Mouse (Mus musculus) limb, embryonic 13.5 days (tissue): ENCODE data around the gene Slc9a1. TPM values are rescaled to one million over a fixed set of nuclear protein-coding genes. Genes with fewer than 3 reads are reported as not detected.

ENCODE experiments used
- ATAC-seq: fragments of 200-750 bp; cut with Nextera tagmentation; 2 replicates; pipeline ENCODE4 v1.8.0; 2017; ENCODE audit warnings: low read depth, moderate number of reproducible peaks, moderate TSS enrichment; ENCODE audit not compliant: low FRiP score
- H3K27ac ChIP-seq: fragments of 300-500 bp; sonication (generic); 2 replicates; pipeline ENCODE4 v1.5.1; 2015; ENCODE audit warnings: inconsistent platforms, mild to moderate bottlenecking, moderate library complexity
- H3K27me3 ChIP-seq: fragments of 300-500 bp; sonication (generic); 2 replicates; pipeline ENCODE4 v1.6.1; 2015; ENCODE audit warnings: mild to moderate bottlenecking, inconsistent platforms
- H3K36me3 ChIP-seq: fragments of 300-500 bp; sonication (generic); 2 replicates; pipeline ENCODE4 v1.6.1; 2015; ENCODE audit warnings: inconsistent platforms, mild to moderate bottlenecking, moderate library complexity
- H3K4me1 ChIP-seq: fragments of 300-500 bp; sonication (generic); 2 replicates; pipeline ENCODE4 v1.6.1; 2015; ENCODE audit warnings: inconsistent platforms
- H3K4me2 ChIP-seq: fragments of 300-500 bp; sonication (generic); replicated peaks from 2 replicates; pipeline ENCODE4 v1.6.1; 2015; ENCODE audit warnings: inconsistent platforms, mild to moderate bottlenecking, moderate library complexity
- H3K4me3 ChIP-seq: fragments of 300-500 bp; sonication (generic); 2 replicates; pipeline ENCODE4 v1.5.1; 2015; ENCODE audit warnings: moderate library complexity, mild to moderate bottlenecking, inconsistent platforms
- H3K9ac ChIP-seq: fragments of 300-500 bp; sonication (generic); 2 replicates; pipeline ENCODE4 v1.6.1; 2015; ENCODE audit warnings: mild to moderate bottlenecking, inconsistent platforms
- H3K9me3 ChIP-seq: fragments of 300-500 bp; sonication (generic); 2 replicates; pipeline ENCODE4 v1.6.1; 2016; ENCODE audit warnings: inconsistent platforms
- WGBS: fragments of 180-500 bp; shearing (Covaris S2); methylation state at CpG from one replicate; pipeline ENCODE4 v1.1.7; 2015; 5-methylcytosine and 5-hydroxymethylcytosine counted together
- polyA plus RNA-seq: library from polyadenylated mRNA; unstranded; fragments of >200 nt; fragmentation: Nextera tagmentation; extraction: Ambion mirVana; gene quantifications from 2 replicates; pipeline ENCODE4 v1.2.1, GENCODE M21; 2015

Gene Slc9a1
- polyA plus RNA-seq, 1 experiment from 2014 or later: 8.8 TPM

DNA sequence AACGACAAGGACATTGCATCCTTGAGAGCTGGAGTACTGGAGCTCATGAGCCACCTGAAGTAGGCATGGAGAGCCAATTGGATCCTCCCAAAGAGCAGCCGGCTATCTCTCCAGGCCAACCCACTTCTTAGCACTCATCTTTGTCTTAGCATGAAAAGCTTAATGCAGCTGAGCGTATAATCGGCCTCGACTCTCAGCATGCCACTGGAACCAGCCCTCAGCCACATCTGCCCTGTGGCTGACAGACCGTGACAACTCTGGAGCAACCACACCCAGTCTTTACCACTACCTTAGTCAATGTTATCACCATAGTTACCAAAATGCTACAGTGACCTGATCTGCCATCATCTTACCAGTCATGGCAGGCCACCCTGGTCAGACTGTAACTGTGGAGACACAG lies 62.0 kb downstream of the Slc9a1 start:
- Histone ChIP-seq H3K9ac (no peak overlapping the region), H3K27me3 (no peaks in the 10 kb centered on the region), H3K27ac (no peak overlapping the region), H3K9me3 (no peaks in the 10 kb centered on the region), H3K4me2 (no peak overlapping the region), H3K4me3 (no peak overlapping the region), H3K36me3 (no peaks in the 10 kb centered on the region), H3K4me1 (peaks cover 9% of the 10 kb centered on the region; the same call in 1 of the 2 replicates)
- ATAC-seq: no peak
- WGBS: 89% methylated on average over 6 of the region's 6 CpGs

DNA sequence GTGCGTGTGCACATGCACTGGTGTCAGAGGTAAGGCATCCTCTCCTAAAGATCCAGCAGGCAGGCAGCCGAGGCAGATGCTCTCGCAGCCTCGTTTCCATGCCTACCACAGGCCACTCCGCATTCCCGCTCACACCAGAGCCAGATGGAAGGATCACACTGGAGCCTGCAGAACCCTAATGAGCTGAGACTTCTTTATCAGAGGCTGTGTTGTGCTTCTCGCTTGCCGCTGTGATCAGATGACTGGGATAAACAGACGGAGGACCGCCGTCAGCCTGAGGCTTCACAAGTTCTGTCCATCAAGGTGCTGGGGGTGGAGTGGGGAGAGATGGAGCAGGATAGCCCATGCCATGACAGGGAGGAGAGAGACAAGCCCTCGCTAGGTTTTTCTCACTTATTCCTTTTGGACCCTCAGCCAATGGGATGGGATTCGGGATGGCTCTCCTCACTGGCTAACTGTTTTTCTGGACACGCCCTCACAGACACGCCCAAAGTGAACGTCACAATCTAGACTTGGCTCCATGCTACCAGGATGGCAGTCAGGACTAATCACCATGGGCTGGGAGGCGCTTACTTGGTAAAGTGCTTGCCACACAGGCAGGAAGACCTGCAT lies 63.2 kb downstream of the Slc9a1 start:
- Histone ChIP-seq H3K4me2 (peak overlapping the region; percentile 27; the same call in 1 of the 2 replicates), H3K9me3 (no peaks in the 10 kb centered on the region), H3K4me1 (peaks cover 1% of the 10 kb centered on the region; the same call in 1 of the 2 replicates), H3K9ac (no peak overlapping the region), H3K27me3 (no peaks in the 10 kb centered on the region), H3K36me3 (no peaks in the 10 kb centered on the region), H3K4me3 (no peak overlapping the region), H3K27ac (no peak overlapping the region)
- no peak for ATAC-seq
- 17% methylated on average over 17 of the region's 17 CpGs for WGBS

DNA sequence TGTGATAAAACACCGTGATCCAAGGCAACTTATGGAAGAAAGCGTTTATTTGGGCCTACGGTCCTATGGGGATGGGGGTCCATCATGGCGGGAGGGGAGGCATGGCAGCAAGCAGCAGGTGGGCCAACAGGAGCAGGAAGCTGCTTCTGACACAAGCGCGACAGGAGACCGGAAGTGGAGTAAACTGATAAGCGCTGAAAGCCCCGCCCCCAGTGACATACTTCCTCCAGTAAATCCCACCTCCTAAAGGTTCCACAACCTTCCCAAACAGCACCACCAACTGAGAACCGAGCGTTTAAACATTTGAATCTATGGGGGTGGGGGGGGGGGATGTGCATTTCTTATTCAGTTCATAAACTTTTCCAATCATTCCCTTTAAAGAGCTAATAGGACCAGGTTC lies 66.4 kb downstream of the Slc9a1 start:
- Histone ChIP-seq H3K27ac (no peak overlapping the region), H3K4me1 (peaks cover 26% of the 10 kb centered on the region), H3K27me3 (no peaks in the 10 kb centered on the region), H3K9me3 (no peaks in the 10 kb centered on the region), H3K9ac (no peak overlapping the region), H3K4me2 (no peak overlapping the region), H3K4me3 (no peak overlapping the region), H3K36me3 (no peaks in the 10 kb centered on the region)
- ATAC-seq: no peak
- 95% methylated on average over 11 of the region's 11 CpGs for WGBS

DNA sequence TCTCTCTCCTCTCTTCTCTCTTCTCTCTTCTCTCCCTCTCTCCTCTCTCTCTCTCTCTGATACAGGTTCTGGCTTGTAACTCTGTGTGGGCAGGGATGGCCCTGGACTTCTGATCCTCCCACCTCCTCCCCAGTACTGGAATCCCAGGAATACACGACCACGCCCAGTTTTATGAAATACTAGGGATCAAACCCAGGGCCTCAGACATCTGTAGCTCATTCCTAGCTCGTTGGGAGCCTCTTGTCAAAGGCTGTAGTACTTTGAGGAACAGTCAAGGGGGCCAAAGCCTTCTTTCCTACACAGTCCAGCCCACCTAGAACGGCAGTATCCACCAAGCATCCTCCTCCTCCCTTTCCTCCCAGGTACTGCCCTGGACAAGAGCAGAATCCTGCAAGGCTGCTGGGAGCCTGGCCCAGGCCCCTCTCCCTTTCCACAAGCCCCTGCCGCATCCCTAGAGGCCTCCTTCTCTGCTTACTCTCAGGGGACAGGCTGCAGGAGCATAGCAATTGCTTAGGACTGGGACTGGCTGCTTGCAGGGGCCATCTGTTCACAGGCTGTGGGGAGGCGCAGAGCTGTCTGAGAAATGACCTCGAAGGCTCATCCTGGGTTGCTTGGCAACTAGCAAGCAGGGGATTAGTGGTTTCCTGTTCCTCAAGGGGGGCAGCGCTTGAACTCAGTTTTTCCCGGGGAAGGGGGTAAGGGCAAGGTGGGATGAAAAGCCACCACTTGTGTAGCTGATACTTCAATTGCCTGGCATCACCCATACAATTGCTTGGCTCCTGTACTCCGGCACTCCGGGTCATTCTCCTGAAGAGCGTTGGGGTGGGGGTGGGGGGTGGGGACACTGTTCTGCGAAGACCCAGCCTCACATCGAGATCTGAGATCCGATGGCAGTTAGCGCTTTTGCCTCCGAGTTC lies 70.2 kb downstream of the Slc9a1 start:
- 5% methylated on average over 17 of the region's 17 CpGs for WGBS
- Histone ChIP-seq H3K4me1 (peaks cover 43% of the 10 kb centered on the region), H3K27me3 (no peaks in the 10 kb centered on the region), H3K4me2 (peak overlapping the region; percentile 57), H3K4me3 (peak overlapping the region; percentile 11; the same call in 1 of the 2 replicates), H3K27ac (peak overlapping the region; percentile 89), H3K9me3 (no peaks in the 10 kb centered on the region), H3K36me3 (no peaks in the 10 kb centered on the region), H3K9ac (peak overlapping the region; percentile 48; the same call in 1 of the 2 replicates)
- ATAC-seq: peak; percentile 85

DNA sequence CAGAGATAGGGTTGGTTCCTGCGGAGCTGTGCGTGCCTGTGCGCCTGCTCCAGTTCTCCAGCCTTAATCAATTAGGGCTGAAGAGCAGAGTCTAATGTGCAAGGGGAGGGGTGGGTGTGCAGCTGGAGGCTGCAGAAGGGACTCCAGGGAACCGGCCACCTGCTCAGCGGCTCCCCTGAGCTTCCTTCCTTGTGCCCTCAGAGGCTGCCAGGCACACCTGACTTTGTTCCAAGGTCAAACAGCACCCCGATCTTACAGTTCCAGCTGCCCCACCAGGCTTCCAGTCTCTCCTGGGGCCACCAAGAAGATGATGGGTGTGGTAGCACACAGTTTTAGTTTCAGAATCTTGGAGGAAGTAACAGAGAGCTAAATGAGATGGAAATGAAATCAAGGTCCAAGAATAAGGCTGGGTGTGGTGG lies 70.9 kb downstream of the Slc9a1 start:
- no peaks in the 10 kb centered on the region for H3K27me3 ChIP-seq
- H3K9ac ChIP-seq: 0 out of 2 replicates have a peak overlapping the region, but pooled peaks have one; percentile 48
- peak overlapping the region; percentile 89; the same call in 1 of the 2 replicates for H3K27ac ChIP-seq
- WGBS: 1% methylated on average over 6 of the region's 6 CpGs
- H3K36me3 ChIP-seq: no peaks in the 10 kb centered on the region
- H3K4me3 ChIP-seq: 0 out of 2 replicates have a peak overlapping the region, but pooled peaks have one; percentile 11
- H3K4me2 ChIP-seq: peak overlapping the region; percentile 57
- H3K4me1 ChIP-seq: peaks cover 43% of the 10 kb centered on the region
- ATAC-seq: peak; percentile 34
- no peaks in the 10 kb centered on the region for H3K9me3 ChIP-seq

DNA sequence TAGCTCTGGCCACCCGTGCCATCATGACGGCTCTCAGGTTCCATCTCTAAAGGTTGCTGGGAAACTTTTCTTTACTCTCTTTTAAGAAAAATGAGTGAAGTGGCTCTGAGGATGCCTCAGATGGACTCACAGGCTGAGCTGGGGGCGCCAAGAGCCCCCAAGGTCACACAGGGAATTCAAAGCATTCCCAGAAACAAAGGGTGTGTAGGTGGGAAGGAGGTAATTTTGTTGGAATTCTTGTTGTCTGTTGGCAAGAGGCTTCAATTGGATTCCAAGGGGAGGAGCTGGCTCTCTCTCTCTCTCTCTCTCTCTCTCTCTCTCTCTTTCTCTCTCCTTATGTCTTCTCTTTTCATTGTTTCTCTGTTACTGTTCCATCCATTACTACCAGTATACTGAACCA lies 72.7 kb downstream of the Slc9a1 start:
- no peak for ATAC-seq
- no peaks in the 10 kb centered on the region for H3K27me3 ChIP-seq
- no peak overlapping the region for H3K4me3 ChIP-seq
- H3K27ac ChIP-seq: peak overlapping the region; percentile 86
- no peaks in the 10 kb centered on the region for H3K36me3 ChIP-seq
- peaks cover 43% of the 10 kb centered on the region for H3K4me1 ChIP-seq
- 42% methylated on average over 3 of the region's 3 CpGs for WGBS
- no peak overlapping the region for H3K4me2 ChIP-seq
- H3K9ac ChIP-seq: no peak overlapping the region
- H3K9me3 ChIP-seq: no peaks in the 10 kb centered on the region

DNA sequence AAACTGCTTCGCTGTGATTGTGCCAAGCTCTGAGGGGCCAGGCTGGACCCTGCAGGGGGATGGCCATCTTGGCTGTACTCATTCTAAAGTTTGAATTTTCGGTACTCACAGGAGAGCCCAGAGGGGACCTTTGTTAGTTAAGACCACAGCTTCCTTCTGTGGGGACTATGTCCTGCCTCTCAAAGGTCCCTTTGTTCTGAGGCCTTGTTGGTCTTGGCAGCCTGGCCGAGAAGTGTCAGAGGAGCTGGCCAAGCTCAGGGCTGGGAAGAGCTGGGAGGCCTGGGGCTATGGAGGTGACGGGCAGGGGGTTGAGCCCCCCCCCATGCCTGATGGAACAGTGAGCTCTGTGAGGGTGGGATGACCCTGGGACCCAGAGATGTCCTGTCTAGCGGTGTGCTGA lies 73.6 kb downstream of the Slc9a1 start:
- no peak overlapping the region for H3K4me3 ChIP-seq
- peak overlapping the region; percentile 21; the same call in 1 of the 2 replicates for H3K4me2 ChIP-seq
- 0 out of 2 replicates have a peak, but pooled peaks have one; percentile 31 for ATAC-seq
- H3K9ac ChIP-seq: no peak overlapping the region; the same call in 1 of the 2 replicates
- peaks cover 40% of the 10 kb centered on the region for H3K4me1 ChIP-seq
- no peaks in the 10 kb centered on the region for H3K9me3 ChIP-seq
- WGBS: 59% methylated on average over 5 of the region's 5 CpGs
- no peaks in the 10 kb centered on the region for H3K27me3 ChIP-seq
- no peaks in the 10 kb centered on the region for H3K36me3 ChIP-seq
- peak overlapping the region; percentile 86 for H3K27ac ChIP-seq

DNA sequence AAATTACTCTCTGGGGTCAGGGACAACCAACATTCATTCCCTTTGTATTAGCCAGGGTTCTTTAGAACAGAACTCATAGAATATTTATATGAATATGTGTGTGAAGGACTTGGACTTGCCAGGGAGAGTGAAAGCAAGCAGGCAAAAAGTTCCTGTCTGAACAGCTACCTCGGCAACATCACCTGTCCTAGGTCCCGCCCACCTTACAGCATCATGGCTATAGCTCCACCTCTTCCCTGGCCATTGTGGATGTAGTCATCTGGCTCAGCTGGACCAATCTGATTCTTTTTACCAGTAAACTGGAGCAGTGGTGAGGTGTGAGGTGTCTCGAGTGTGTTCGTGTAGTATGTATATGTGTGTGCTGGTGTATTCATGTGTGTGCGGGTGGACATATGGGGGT lies 76.2 kb downstream of the Slc9a1 start:
- no peak for ATAC-seq
- H3K36me3 ChIP-seq: no peaks in the 10 kb centered on the region
- WGBS: 91% methylated on average over 5 of the region's 5 CpGs
- H3K9me3 ChIP-seq: no peaks in the 10 kb centered on the region
- H3K4me3 ChIP-seq: no peak overlapping the region
- no peak overlapping the region for H3K9ac ChIP-seq
- peaks cover 33% of the 10 kb centered on the region for H3K4me1 ChIP-seq
- H3K27ac ChIP-seq: no peak overlapping the region
- H3K27me3 ChIP-seq: no peaks in the 10 kb centered on the region
- no peak overlapping the region for H3K4me2 ChIP-seq

DNA sequence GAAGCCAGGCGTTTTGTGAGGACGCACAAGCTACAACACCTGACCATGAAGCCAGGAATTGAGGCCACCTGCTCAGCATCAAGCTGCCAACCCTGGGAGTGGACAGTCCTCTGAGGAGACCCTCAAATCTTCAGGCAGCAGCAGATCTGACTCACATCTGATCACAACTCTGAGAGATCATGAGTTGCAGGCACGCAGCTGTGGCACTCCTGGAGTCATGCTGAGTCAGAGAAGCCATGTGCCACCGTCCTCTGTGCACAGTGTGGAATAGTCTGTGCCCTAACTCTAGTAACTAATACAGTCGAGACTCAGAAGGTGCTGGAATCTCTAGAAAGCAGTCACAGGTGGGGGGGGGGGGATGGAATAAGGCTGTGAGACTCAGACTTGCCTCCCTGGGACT lies 77.9 kb downstream of the Slc9a1 start:
- Histone ChIP-seq H3K36me3 (no peaks in the 10 kb centered on the region), H3K9ac (no peak overlapping the region), H3K9me3 (no peaks in the 10 kb centered on the region), H3K27ac (no peak overlapping the region), H3K4me1 (peaks cover 22% of the 10 kb centered on the region), H3K4me3 (no peak overlapping the region), H3K27me3 (no peaks in the 10 kb centered on the region), H3K4me2 (no peak overlapping the region)
- ATAC-seq: no peak
- WGBS: 41% methylated on average over 5 of the region's 5 CpGs

DNA sequence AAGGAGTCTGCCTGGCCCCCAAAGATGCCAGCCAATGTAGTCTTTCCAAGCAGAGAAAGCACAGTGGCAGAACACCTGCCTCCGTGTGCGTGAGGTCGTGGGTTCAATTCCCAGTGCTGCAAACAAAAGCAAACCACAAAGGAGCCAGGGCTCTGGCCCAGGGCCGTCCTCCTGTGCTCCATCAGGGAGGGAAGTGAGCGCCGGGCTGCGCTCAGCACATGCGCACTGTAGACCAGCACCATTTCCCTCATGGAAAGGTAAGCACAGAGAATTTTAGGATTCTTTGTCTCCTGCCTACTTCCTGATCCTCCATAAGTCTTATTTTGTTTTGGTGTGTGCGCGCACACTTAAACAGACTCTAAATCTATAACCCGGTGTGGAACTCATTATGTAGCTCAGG lies 78.5 kb downstream of the Slc9a1 start:
- WGBS: 84% methylated on average over 11 of the region's 11 CpGs
- Histone ChIP-seq H3K9ac (no peak overlapping the region), H3K36me3 (no peaks in the 10 kb centered on the region), H3K27me3 (no peaks in the 10 kb centered on the region), H3K4me3 (no peak overlapping the region), H3K4me1 (peaks cover 18% of the 10 kb centered on the region), H3K9me3 (no peaks in the 10 kb centered on the region), H3K27ac (no peak overlapping the region), H3K4me2 (no peak overlapping the region)
- ATAC-seq: no peak

DNA sequence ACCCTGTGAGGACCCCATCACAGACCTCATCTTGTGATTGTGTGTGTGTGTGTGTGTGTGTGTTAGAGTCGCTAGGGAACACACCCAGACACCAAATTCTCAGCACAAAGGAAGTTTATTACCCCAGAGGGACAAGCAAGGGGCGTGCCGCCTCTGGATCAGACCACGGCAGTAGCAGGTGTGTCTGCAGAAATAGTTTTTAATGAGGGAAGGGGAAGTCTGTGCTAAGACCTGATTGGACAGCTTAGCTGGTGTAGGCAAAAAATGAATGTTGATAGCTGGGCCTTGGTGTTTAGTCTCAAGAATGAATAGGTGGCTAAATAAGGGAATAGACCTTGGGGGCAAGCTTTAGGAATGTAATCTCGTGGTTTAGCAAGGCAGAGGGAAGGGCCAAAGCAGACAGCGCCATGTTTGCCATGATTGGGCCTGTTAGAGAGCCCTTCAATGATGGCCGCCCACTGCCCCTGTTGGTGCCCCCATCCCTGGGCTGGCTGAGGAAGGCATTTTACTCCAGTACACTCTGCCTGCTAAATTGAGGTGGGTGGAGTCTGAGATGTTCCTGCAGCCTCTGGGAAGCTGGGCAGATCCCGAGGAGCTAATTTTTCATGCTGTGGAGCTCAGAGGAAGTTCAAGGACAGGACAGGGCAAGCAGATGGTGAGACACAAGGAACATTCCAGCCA lies 79.3 kb downstream of the Slc9a1 start:
- Histone ChIP-seq H3K4me2 (no peak overlapping the region), H3K9me3 (no peaks in the 10 kb centered on the region), H3K27me3 (no peaks in the 10 kb centered on the region), H3K36me3 (no peaks in the 10 kb centered on the region), H3K9ac (no peak overlapping the region), H3K4me1 (peaks cover 15% of the 10 kb centered on the region), H3K4me3 (no peak overlapping the region), H3K27ac (0 out of 2 replicates have a peak overlapping the region, but pooled peaks have one; percentile 2)
- ATAC-seq: no peak
- WGBS: 38% methylated on average over 8 of the region's 8 CpGs

DNA sequence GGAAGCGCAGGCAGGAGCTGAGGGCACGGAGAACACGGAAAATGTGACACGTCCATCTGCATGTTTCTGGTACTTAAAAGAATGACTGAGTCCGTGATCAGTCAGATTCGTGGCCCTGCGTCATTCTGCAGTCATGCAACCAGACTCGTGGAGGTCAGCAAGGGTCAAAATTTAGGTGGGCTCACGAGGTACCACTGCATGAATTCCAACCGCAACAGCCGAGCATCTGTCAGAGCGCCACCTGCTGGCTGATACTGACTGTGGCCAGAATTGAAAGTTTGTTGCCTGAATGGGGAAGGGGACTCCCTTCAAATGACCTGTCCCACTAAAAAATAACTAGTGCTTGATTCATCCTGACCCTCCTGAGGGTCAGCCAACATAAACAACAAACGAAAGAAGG lies 80.2 kb downstream of the Slc9a1 start:
- H3K4me3 ChIP-seq: no peak overlapping the region
- no peaks in the 10 kb centered on the region for H3K27me3 ChIP-seq
- ATAC-seq: no peak
- H3K9ac ChIP-seq: no peak overlapping the region
- H3K36me3 ChIP-seq: no peaks in the 10 kb centered on the region
- peaks cover 15% of the 10 kb centered on the region for H3K4me1 ChIP-seq
- WGBS: 16% methylated on average over 13 of the region's 13 CpGs
- 0 out of 2 replicates have a peak overlapping the region, but pooled peaks have one; percentile 23 for H3K4me2 ChIP-seq
- no peaks in the 10 kb centered on the region for H3K9me3 ChIP-seq
- H3K27ac ChIP-seq: no peak overlapping the region
